Mouse (Mus musculus) adrenal gland, postnatal 10 days (tissue): Measurements from ENCODE around the gene Ap5m1. TPM values are rescaled to one million over a fixed set of nuclear protein-coding genes. Genes with fewer than 3 reads are reported as not detected.

Experiments used
- DNase-seq: peaks from one replicate; pipeline ENCODE4 v3.0.0; 2021; ENCODE audit warnings: mixed read lengths
- total RNA-seq, 2 experiments: library from RNA; stranded (reverse); gene quantifications; 2 replicates each; pipeline ENCODE4 v1.2.3; 2021

Gene Ap5m1
- total RNA-seq, 2 experiments from 2014 or later, result 20.3 to 26.6 TPM

GRCm38 (mm10) chr14:49127162-49127779 is 61.4 kb downstream of the Ap5m1 start:
- no peak for DNase-seq

- no peak for DNase-seq
Measured at GRCm38 (mm10) chr14:49128544-49129263, 62.8 kb downstream of the Ap5m1 start.

GRCm38 (mm10) chr14:49132391-49132790 is 66.5 kb downstream of the Ap5m1 start:
- DNase-seq, result no peak

GRCm38 (mm10) chr14:49138171-49138570 is 72.3 kb downstream of the Ap5m1 start:
- no peak for DNase-seq

- no peak for DNase-seq
Measured at GRCm38 (mm10) chr14:49140756-49141155, 74.9 kb downstream of the Ap5m1 start.

Other genes with a start within 250 kb of the Ap5m1 start
- 10 to 100 TPM; 34.5 to 36.0 TPM for gene Exoc5, start 556 bp downstream of the Ap5m1 start, total RNA-seq
- 10 to 100 TPM; 30.1 to 32.5 TPM for gene Naa30, start 106.1 kb downstream of the Ap5m1 start, total RNA-seq
- under 1 TPM in 1 of 2 experiments, not detected in 1; 0.57 TPM for gene ccdc198, start 179.4 kb downstream of the Ap5m1 start, total RNA-seq